Mouse (Mus musculus) cerebral cortex, adult 2 months (tissue): ENCODE data around the gene Ccer2.

Experiments used
- WGBS: fragments of 180-500 bp; shearing (Covaris S2); methylation state at CpG from one replicate; pipeline ENCODE4 v1.1.7; 2018; 5-methylcytosine and 5-hydroxymethylcytosine counted together

Ccer2 gene

GRCm38 (mm10) chr7:28792391-28793185 is 36.6 kb downstream of the Ccer2 start:
- 72% methylated on average over 14 of the region's 14 CpGs for WGBS

- 36% methylated on average over 2 of the region's 2 CpGs for WGBS
Observed at GRCm38 (mm10) chr7:28793834-28794233, 37.9 kb downstream of the Ccer2 start.

- WGBS: 91% methylated on average over 3 of the region's 3 CpGs
Observed at GRCm38 (mm10) chr7:28794496-28794895, 38.5 kb downstream of the Ccer2 start.

GRCm38 (mm10) chr7:28795832-28796231 is 39.9 kb downstream of the Ccer2 start:
- WGBS: 72% methylated on average over 15 of the region's 15 CpGs

GRCm38 (mm10) chr7:28796562-28796975 is 40.6 kb downstream of the Ccer2 start:
- WGBS: 14% methylated on average over 32 of the region's 32 CpGs

GRCm38 (mm10) chr7:28799994-28800393 is 44.0 kb downstream of the Ccer2 start:
- 94% methylated on average over 9 of the region's 9 CpGs for WGBS

- WGBS: 43% methylated on average over 3 of the region's 3 CpGs
Observed at GRCm38 (mm10) chr7:28801451-28801850, 45.5 kb downstream of the Ccer2 start.

GRCm38 (mm10) chr7:28801901-28802670 is 46.1 kb downstream of the Ccer2 start:
- 20% methylated on average over 10 of the region's 10 CpGs for WGBS

- WGBS: 26% methylated on average over 10 of the region's 10 CpGs
Observed at GRCm38 (mm10) chr7:28802846-28803588, 47.0 kb downstream of the Ccer2 start.

- WGBS: 76% methylated on average over 4 of the region's 4 CpGs
Observed at GRCm38 (mm10) chr7:28803756-28804155, 47.8 kb downstream of the Ccer2 start.

GRCm38 (mm10) chr7:28806869-28807268 is 50.9 kb downstream of the Ccer2 start:
- 62% methylated on average over 4 of the region's 4 CpGs for WGBS

GRCm38 (mm10) chr7:28807641-28808220 is 51.8 kb downstream of the Ccer2 start:
- 25% methylated on average over 8 of the region's 8 CpGs for WGBS

GRCm38 (mm10) chr7:28808221-28808941 is 52.4 kb downstream of the Ccer2 start, which contains the start of gene Hnrnpl:
Hnrnpl (plus strand) TSS chr7:28808541.
- WGBS: 2% methylated on average over 35 of the region's 35 CpGs
